Mouse (Mus musculus) megakaryocyte, embryonic 14.5 days (primary cell): ENCODE data around the gene Accsl. TPM values are rescaled to one million over a fixed set of nuclear protein-coding genes. Genes with fewer than 3 reads are reported as not detected.

Experiments
- H3K27me3 ChIP-seq: replicated peaks from 2 replicates; pipeline ENCODE3; 2012; ENCODE audit warnings: inconsistent platforms
- H3K36me3 ChIP-seq: replicated peaks from 2 replicates; pipeline ENCODE3; 2012; ENCODE audit warnings: low read length, inconsistent platforms, mixed read lengths
- H3K4me1 ChIP-seq: 2 replicates; pipeline ENCODE4 v1.6.1; 2012; ENCODE audit warnings: inconsistent platforms
- H3K4me3 ChIP-seq: replicated peaks from 2 replicates; pipeline ENCODE3; 2012; ENCODE audit warnings: moderate library complexity, mild to moderate bottlenecking, inconsistent platforms
- H3K9me3 ChIP-seq: 2 replicates; pipeline ENCODE4 v1.6.1; 2012; ENCODE audit warnings: inconsistent platforms
- FLI1 ChIP-seq: IDR thresholded peaks from 2 replicates; pipeline ENCODE4 v1.6.1; 2012; ENCODE audit warnings: low read length, inconsistent platforms, mixed read lengths
- GATA1 ChIP-seq: IDR thresholded peaks from 3 replicates; pipeline ENCODE4 v1.6.1; 2012; ENCODE audit warnings: mixed read lengths, low read length, inconsistent platforms, borderline replicate concordance
- polyA plus RNA-seq: library from polyadenylated mRNA; stranded (reverse); fragments of >175 nt; gene quantifications from 2 replicates; pipeline ENCODE4 v1.2.3, GENCODE M21; 2012; ENCODE audit warnings: low replicate concordance; ENCODE audit not compliant: insufficient read depth

Accsl gene
- polyA plus RNA-seq, 1 experiment = not detected

- H3K9me3 ChIP-seq = no peaks in the 10 kb centered on the region
- peaks cover 49% of the 10 kb centered on the region for H3K4me1 ChIP-seq
- TF ChIP-seq GATA1 = no peak
- H3K27me3 ChIP-seq = peaks cover 30% of the 10 kb centered on the region
- peaks cover 15% of the 10 kb centered on the region for H3K36me3 ChIP-seq
- H3K4me3 ChIP-seq = no peak overlapping the region
These were observed 17.7 kb downstream of the Accsl start for GRCm38 (mm10) chr2:93851303-93851702.

GRCm38 (mm10) chr2:93850317-93850944 lies 18.5 kb downstream of the Accsl start:
- H3K27me3 ChIP-seq = peaks cover 22% of the 10 kb centered on the region
- peaks cover 57% of the 10 kb centered on the region for H3K4me1 ChIP-seq
- no peaks in the 10 kb centered on the region for H3K9me3 ChIP-seq
- H3K36me3 ChIP-seq = peaks cover 23% of the 10 kb centered on the region
- no peak for TF ChIP-seq GATA1
- TF ChIP-seq FLI1 = no peak
- peak overlapping the region; percentile 91 for H3K4me3 ChIP-seq

GRCm38 (mm10) chr2:93849505-93850089 lies 19.4 kb downstream of the Accsl start, which contains the start of gene Accs:
Accs (minus strand) TSS chr2:93849943.
- TF ChIP-seq GATA1 (no peak), FLI1 (no peak)
- Histone ChIP-seq H3K4me3 (peak within 1 kb of the TSS; percentile 91), H3K4me1 (peaks cover 58% of the 10 kb centered on the region), H3K27me3 (peaks cover 15% of the 10 kb centered on the region), H3K9me3 (no peaks in the 10 kb centered on the region), H3K36me3 (peaks cover 26% of the 10 kb centered on the region)

DNA sequence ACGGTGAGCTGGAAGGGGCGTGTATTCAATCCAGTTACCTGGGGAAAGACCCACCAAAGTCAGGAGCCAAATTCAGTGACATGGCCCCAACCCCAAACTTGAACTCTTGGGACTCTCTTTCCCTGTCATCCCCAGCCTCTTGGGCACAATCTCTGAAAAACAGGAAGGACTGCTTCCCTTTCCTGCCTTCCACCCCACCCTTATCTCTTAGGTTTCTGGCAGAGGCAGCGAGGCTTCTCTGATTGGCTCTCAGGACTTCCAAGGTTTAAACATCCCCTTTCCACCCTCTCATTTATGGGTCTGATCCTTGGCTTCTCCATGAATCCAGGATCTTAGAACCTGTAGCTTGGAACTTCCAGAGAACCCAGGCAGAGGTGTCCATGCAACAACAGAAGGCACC lies 27.6 kb downstream of the Accsl start:
- H3K27me3 ChIP-seq = peaks cover 18% of the 10 kb centered on the region
- peaks cover 83% of the 10 kb centered on the region for H3K36me3 ChIP-seq
- H3K9me3 ChIP-seq = peaks cover 8% of the 10 kb centered on the region
- TF ChIP-seq GATA1 (no peak), FLI1 (no peak)
- no peak overlapping the region for H3K4me3 ChIP-seq
- peaks cover 18% of the 10 kb centered on the region for H3K4me1 ChIP-seq

GRCm38 (mm10) chr2:93840109-93840508 lies 28.8 kb downstream of the Accsl start:
- Histone ChIP-seq H3K4me3 (no peak overlapping the region), H3K9me3 (peaks cover 8% of the 10 kb centered on the region), H3K36me3 (peaks cover 84% of the 10 kb centered on the region), H3K4me1 (peaks cover 9% of the 10 kb centered on the region), H3K27me3 (peaks cover 18% of the 10 kb centered on the region)
- TF ChIP-seq FLI1 = no peak
- TF ChIP-seq GATA1 = no peak

- Histone ChIP-seq H3K4me3 (no peak overlapping the region), H3K36me3 (peaks cover 82% of the 10 kb centered on the region), H3K9me3 (peaks cover 8% of the 10 kb centered on the region), H3K4me1 (peaks cover 9% of the 10 kb centered on the region), H3K27me3 (peaks cover 18% of the 10 kb centered on the region)
- no peak for TF ChIP-seq FLI1
- no peak for TF ChIP-seq GATA1
These were observed 30.0 kb downstream of the Accsl start for GRCm38 (mm10) chr2:93838931-93839330.

GRCm38 (mm10) chr2:93836232-93836785 lies 32.6 kb downstream of the Accsl start:
- Histone ChIP-seq H3K27me3 (peaks cover 11% of the 10 kb centered on the region), H3K4me1 (peaks cover 3% of the 10 kb centered on the region), H3K36me3 (peaks cover 60% of the 10 kb centered on the region), H3K4me3 (no peak overlapping the region), H3K9me3 (peaks cover 12% of the 10 kb centered on the region)
- TF ChIP-seq FLI1 (no peak), GATA1 (no peak)

DNA sequence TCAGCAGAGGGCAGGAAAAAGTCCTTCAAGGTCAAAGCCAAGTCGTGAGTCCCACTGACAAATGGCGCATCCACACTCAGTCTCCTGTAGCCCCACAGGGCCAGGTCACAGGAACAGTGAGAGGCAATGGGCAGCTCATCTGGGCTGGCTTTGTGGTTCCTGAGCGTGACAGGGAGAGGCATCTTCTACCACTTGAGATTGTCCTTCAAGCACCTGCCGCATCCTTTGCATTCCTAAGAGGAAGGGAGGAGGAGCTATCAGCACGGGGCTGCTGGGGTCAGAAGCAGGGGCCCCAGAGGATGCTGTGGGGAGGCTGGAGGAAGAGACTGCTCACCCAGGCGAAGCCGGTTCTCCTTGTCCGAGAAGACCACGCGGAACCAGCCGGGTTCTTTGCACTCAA lies 33.4 kb downstream of the Accsl start:
- TF ChIP-seq FLI1 (no peak), GATA1 (no peak)
- peaks cover 10% of the 10 kb centered on the region for H3K9me3 ChIP-seq
- H3K4me3 ChIP-seq = no peak overlapping the region
- no peaks in the 10 kb centered on the region for H3K4me1 ChIP-seq
- H3K36me3 ChIP-seq = peaks cover 53% of the 10 kb centered on the region
- H3K27me3 ChIP-seq = peaks cover 11% of the 10 kb centered on the region

DNA sequence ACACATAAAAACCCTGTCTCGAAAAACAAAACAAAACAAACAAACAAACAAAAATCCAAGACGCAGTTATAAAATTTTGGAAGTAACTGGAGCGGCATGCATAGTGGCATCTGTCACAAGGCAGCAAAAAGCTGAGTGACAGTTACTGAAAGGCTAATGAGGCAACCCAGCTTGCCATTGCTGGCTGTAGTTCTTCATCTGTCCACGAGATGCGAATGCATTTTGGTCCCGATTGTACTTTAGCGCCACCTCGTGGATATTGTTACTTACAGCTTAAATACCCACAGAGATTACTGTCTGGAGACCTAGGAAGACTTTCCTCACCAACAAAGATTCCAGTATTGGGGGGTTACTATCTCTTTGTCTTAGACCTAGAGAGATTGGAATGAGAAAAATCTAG lies 45.4 kb downstream of the Accsl start:
- Histone ChIP-seq H3K4me1 (peaks cover 30% of the 10 kb centered on the region), H3K36me3 (peaks cover 13% of the 10 kb centered on the region), H3K4me3 (no peak overlapping the region), H3K27me3 (no peaks in the 10 kb centered on the region), H3K9me3 (no peaks in the 10 kb centered on the region)
- TF ChIP-seq FLI1 (no peak), GATA1 (no peak)

DNA sequence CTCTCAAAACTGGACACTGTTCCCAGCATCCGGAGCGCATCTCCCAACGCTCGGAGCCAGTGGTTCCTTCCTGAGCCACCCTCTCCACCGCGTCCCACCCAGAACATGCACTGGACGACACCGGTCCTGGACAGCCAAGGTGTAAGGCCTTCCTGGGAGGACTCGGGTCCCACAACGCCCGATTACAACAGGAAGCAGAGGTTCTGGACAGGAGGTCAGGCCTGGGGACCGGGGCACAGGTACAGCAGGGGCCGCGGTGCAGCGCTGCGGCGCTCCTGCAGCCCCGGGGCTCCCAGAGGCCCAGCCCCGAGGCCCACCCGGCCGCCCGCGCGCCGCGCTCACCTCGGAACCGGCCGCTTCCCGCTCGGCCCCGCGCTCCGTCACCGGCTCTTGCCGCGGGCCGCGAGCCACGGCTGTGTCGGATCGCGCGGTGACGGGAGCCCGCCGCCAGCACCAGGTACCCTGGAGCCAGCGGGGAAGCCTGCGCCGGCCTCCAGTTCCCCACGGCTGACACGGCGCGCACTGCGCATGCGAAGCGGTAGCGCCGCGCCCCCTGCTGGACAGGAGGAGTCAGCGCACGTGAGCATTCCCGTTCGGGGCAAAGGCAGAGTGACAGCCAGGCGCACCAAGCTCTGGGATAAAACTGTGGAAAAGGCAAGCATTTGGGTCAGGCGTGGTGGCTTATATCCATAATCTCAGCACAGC lies 46.8 kb downstream of the Accsl start, which contains the start of gene Ext2:
Gene Ext2 (minus strand): TSS at position 524 of the 705 bp plus-strand sequence.
- H3K4me3 ChIP-seq = peak within 1 kb of the TSS; percentile 98
- TF ChIP-seq GATA1 (no peak), FLI1 (no peak)
- peaks cover 24% of the 10 kb centered on the region for H3K36me3 ChIP-seq
- no peaks in the 10 kb centered on the region for H3K9me3 ChIP-seq
- H3K4me1 ChIP-seq = peaks cover 42% of the 10 kb centered on the region
- H3K27me3 ChIP-seq = no peaks in the 10 kb centered on the region
